Mouse (Mus musculus): ENCODE data around the gene Abcc10.

The Abcc10 gene

GRCm38 (mm10) chr17:46254106-46254505 is 74.0 kb downstream of the Abcc10 start:
- DNase-seq = no peak

GRCm38 (mm10) chr17:46253452-46254084 is 74.6 kb downstream of the Abcc10 start, which contains the start of gene Lrrc73:
TSS of gene Lrrc73 (plus strand) at chr17:46253531.
- peak; percentile 90 for DNase-seq

Data from liver (tissue).